Mouse (Mus musculus): ENCODE data around the gene Olfr314. TPM values are rescaled to one million over a fixed set of nuclear protein-coding genes. Genes with fewer than 3 reads are reported as not detected.
"Not testable (repeated sequence)": the region's sequence is repeated elsewhere in the genome, so short reads cannot be mapped to it uniquely, and the experiment has no call there.

Gene Olfr314
- polyA plus RNA-seq, 1 experiment from 2014 or later, result not detected

GRCm38 (mm10) chr11:58812001-58812400 is 29.2 kb downstream of the Olfr314 start:
- H3K9me3 ChIP-seq (ENCODE audit: control insufficient read depth, low read length), result no peaks in the 10 kb centered on the region
- no peaks in the 10 kb centered on the region for H3K4me1 ChIP-seq (ENCODE audit: control insufficient read depth, insufficient read depth, low read depth, low read length)
- no peak for ATAC-seq
- H3K9ac ChIP-seq (ENCODE audit: low read depth, low read length), result no peak overlapping the region
- WGBS, result 9% methylated on average over 1 of the region's 1 CpGs
- H3K27ac ChIP-seq (ENCODE audit: low read depth, low read length), result no peak overlapping the region
- no peak overlapping the region for H3K4me3 ChIP-seq (ENCODE audit: low read length)
- no peaks in the 10 kb centered on the region for H3K27me3 ChIP-seq (replicated peaks; ENCODE audit: control insufficient read depth, insufficient read depth, low read length)
- H3K4me2 ChIP-seq (ENCODE audit: low read length), result no peak overlapping the region
- H3K36me3 ChIP-seq (ENCODE audit: control insufficient read depth, insufficient read depth, low read length), result no peaks in the 10 kb centered on the region

- not testable (repeated sequence) for ATAC-seq; H3K4me3 ChIP-seq (ENCODE audit: low read length)
- 65% methylated on average over 1 of the region's 1 CpGs for WGBS
Observed at GRCm38 (mm10) chr11:58814700-58815099, 31.9 kb downstream of the Olfr314 start, which contains the start of gene Olfr313. TSS of gene Olfr313 (plus strand) at chr11:58815000.

GRCm38 (mm10) chr11:58815676-58816075 is 32.9 kb downstream of the Olfr314 start:
- no peak overlapping the region for H3K27ac ChIP-seq (ENCODE audit: low read depth, low read length)
- H3K9me3 ChIP-seq (ENCODE audit: control insufficient read depth, low read length), result no peaks in the 10 kb centered on the region
- 85% methylated on average over 1 of the region's 1 CpGs for WGBS
- H3K27me3 ChIP-seq (replicated peaks; ENCODE audit: control insufficient read depth, insufficient read depth, low read length), result no peaks in the 10 kb centered on the region
- no peaks in the 10 kb centered on the region for H3K36me3 ChIP-seq (ENCODE audit: control insufficient read depth, insufficient read depth, low read length)
- no peak overlapping the region for H3K9ac ChIP-seq (ENCODE audit: low read depth, low read length)
- ATAC-seq, result no peak
- no peak overlapping the region for H3K4me3 ChIP-seq (ENCODE audit: low read length)
- H3K4me2 ChIP-seq (ENCODE audit: low read length), result no peak overlapping the region
- H3K4me1 ChIP-seq (ENCODE audit: control insufficient read depth, insufficient read depth, low read depth, low read length), result no peaks in the 10 kb centered on the region

More at GRCm38 (mm10) chr11:58814700-58815099, 31.9 kb downstream of the Olfr314 start, which contains the start of gene Olfr313:
- H3K4me1 ChIP-seq (ENCODE audit: control insufficient read depth, insufficient read depth, low read depth, low read length); H3K27me3 ChIP-seq (replicated peaks; ENCODE audit: control insufficient read depth, insufficient read depth, low read length); H3K36me3 ChIP-seq (ENCODE audit: control insufficient read depth, insufficient read depth, low read length); H3K4me2 ChIP-seq (ENCODE audit: low read length); H3K27ac ChIP-seq (ENCODE audit: low read depth, low read length); H3K9ac ChIP-seq (ENCODE audit: low read depth, low read length); H3K9me3 ChIP-seq (ENCODE audit: control insufficient read depth, low read length): not testable (repeated sequence)

GRCm38 (mm10) chr11:58828937-58829336 is 46.2 kb downstream of the Olfr314 start, which contains the start of gene Olfr312:
TSS of gene Olfr312 (plus strand) at chr11:58829237.
- not testable (repeated sequence) for H3K4me1 ChIP-seq (ENCODE audit: control insufficient read depth, insufficient read depth, low read depth, low read length); H3K9me3 ChIP-seq (ENCODE audit: control insufficient read depth, low read length); H3K36me3 ChIP-seq (ENCODE audit: control insufficient read depth, insufficient read depth, low read length); ATAC-seq; H3K27ac ChIP-seq (ENCODE audit: low read depth, low read length); H3K4me3 ChIP-seq (ENCODE audit: low read length); H3K9ac ChIP-seq (ENCODE audit: low read depth, low read length); H3K27me3 ChIP-seq (replicated peaks; ENCODE audit: control insufficient read depth, insufficient read depth, low read length); H3K4me2 ChIP-seq (ENCODE audit: low read length)

- no peak for ATAC-seq
- H3K9me3 ChIP-seq (ENCODE audit: control insufficient read depth, low read length), result no peaks in the 10 kb centered on the region
- no peaks in the 10 kb centered on the region for H3K4me1 ChIP-seq (ENCODE audit: control insufficient read depth, insufficient read depth, low read depth, low read length)
- no peaks in the 10 kb centered on the region for H3K27me3 ChIP-seq (replicated peaks; ENCODE audit: control insufficient read depth, insufficient read depth, low read length)
- H3K27ac ChIP-seq (ENCODE audit: low read depth, low read length), result no peak overlapping the region
- no peak overlapping the region for H3K4me2 ChIP-seq (ENCODE audit: low read length)
- H3K36me3 ChIP-seq (ENCODE audit: control insufficient read depth, insufficient read depth, low read length), result no peaks in the 10 kb centered on the region
- H3K4me3 ChIP-seq (ENCODE audit: low read length), result no peak overlapping the region
- WGBS, result 83% methylated on average over 3 of the region's 3 CpGs
- no peak overlapping the region for H3K9ac ChIP-seq (ENCODE audit: low read depth, low read length)
Observed at GRCm38 (mm10) chr11:58829764-58830163, 47.0 kb downstream of the Olfr314 start.

GRCm38 (mm10) chr11:58832541-58832940 is 49.8 kb downstream of the Olfr314 start:
- H3K27me3 ChIP-seq (replicated peaks; ENCODE audit: control insufficient read depth, insufficient read depth, low read length); H3K9ac ChIP-seq (ENCODE audit: low read depth, low read length); H3K4me3 ChIP-seq (ENCODE audit: low read length); H3K4me2 ChIP-seq (ENCODE audit: low read length); H3K4me1 ChIP-seq (ENCODE audit: control insufficient read depth, insufficient read depth, low read depth, low read length); H3K36me3 ChIP-seq (ENCODE audit: control insufficient read depth, insufficient read depth, low read length); H3K27ac ChIP-seq (ENCODE audit: low read depth, low read length); ATAC-seq; H3K9me3 ChIP-seq (ENCODE audit: control insufficient read depth, low read length): not testable (repeated sequence)
- 82% methylated on average over 2 of the region's 3 CpGs for WGBS

Other genes starting within 250 kb of the Olfr314 start
- not detected in 2 replicates for gene Olfr330, start 248.1 kb upstream of the Olfr314 start, polyA plus RNA-seq (2015; fragmentation: Nextera tagmentation; extraction: Ambion mirVana)
- not detected in 2 replicates for gene Olfr329-ps, start 236.5 kb upstream of the Olfr314 start, polyA plus RNA-seq (2015; fragmentation: Nextera tagmentation; extraction: Ambion mirVana)
- gene Olfr328, start 227.3 kb upstream of the Olfr314 start, polyA plus RNA-seq (2015; fragmentation: Nextera tagmentation; extraction: Ambion mirVana), result 0.07 TPM in 1 of 2 replicates, not detected in the other
- gene Olfr224, start 212.4 kb upstream of the Olfr314 start, polyA plus RNA-seq (2015; fragmentation: Nextera tagmentation; extraction: Ambion mirVana), result 0.15 and 0.17 TPM in 2 replicates
- not detected in 2 replicates for gene Olfr325, start 205.2 kb upstream of the Olfr314 start, polyA plus RNA-seq (2015; fragmentation: Nextera tagmentation; extraction: Ambion mirVana)
- 0.08 and 0.30 TPM in 2 replicates for gene Olfr324, start 187.8 kb upstream of the Olfr314 start, polyA plus RNA-seq (2015; fragmentation: Nextera tagmentation; extraction: Ambion mirVana)
- not detected in 2 replicates for gene 2210407C18Rik, start 166.9 kb upstream of the Olfr314 start, polyA plus RNA-seq (2015; fragmentation: Nextera tagmentation; extraction: Ambion mirVana)
- gene Olfr323, start 152.5 kb upstream of the Olfr314 start, polyA plus RNA-seq (2015; fragmentation: Nextera tagmentation; extraction: Ambion mirVana), result not detected in 2 replicates
- 0.20 and 0.25 TPM in 2 replicates for gene Trim58, start 142.5 kb upstream of the Olfr314 start, polyA plus RNA-seq (2015; fragmentation: Nextera tagmentation; extraction: Ambion mirVana)
- not detected in 2 replicates for gene Olfr322, start 124.2 kb upstream of the Olfr314 start, polyA plus RNA-seq (2015; fragmentation: Nextera tagmentation; extraction: Ambion mirVana)
- gene Olfr320, start 101.9 kb upstream of the Olfr314 start, polyA plus RNA-seq (2015; fragmentation: Nextera tagmentation; extraction: Ambion mirVana), result not detected in 2 replicates
- gene Olfr319, start 83.8 kb upstream of the Olfr314 start, polyA plus RNA-seq (2015; fragmentation: Nextera tagmentation; extraction: Ambion mirVana), result not detected in 2 replicates
- not detected in 2 replicates for gene Olfr318, start 58.9 kb upstream of the Olfr314 start, polyA plus RNA-seq (2015; fragmentation: Nextera tagmentation; extraction: Ambion mirVana)
- 0.26 and 0.27 TPM in 2 replicates for gene Olfr317, start 43.7 kb upstream of the Olfr314 start, polyA plus RNA-seq (2015; fragmentation: Nextera tagmentation; extraction: Ambion mirVana)
- not detected in 2 replicates for gene Olfr316, start 30.2 kb upstream of the Olfr314 start, polyA plus RNA-seq (2015; fragmentation: Nextera tagmentation; extraction: Ambion mirVana)
- gene Olfr315, start 9.8 kb upstream of the Olfr314 start, polyA plus RNA-seq (2015; fragmentation: Nextera tagmentation; extraction: Ambion mirVana), result 0.10 TPM in 1 of 2 replicates, not detected in the other
- 10.0 and 11.0 TPM in 2 replicates for gene Fam183b, start 19.0 kb downstream of the Olfr314 start, polyA plus RNA-seq (2015; fragmentation: Nextera tagmentation; extraction: Ambion mirVana)
- gene Olfr313, start 32.0 kb downstream of the Olfr314 start, polyA plus RNA-seq (2015; fragmentation: Nextera tagmentation; extraction: Ambion mirVana), result not detected in 2 replicates
- gene Olfr312, start 46.3 kb downstream of the Olfr314 start, polyA plus RNA-seq (2015; fragmentation: Nextera tagmentation; extraction: Ambion mirVana), result not detected in 2 replicates
- not detected in 2 replicates for gene Olfr311, start 56.3 kb downstream of the Olfr314 start, polyA plus RNA-seq (2015; fragmentation: Nextera tagmentation; extraction: Ambion mirVana)
- 19.8 and 22.3 TPM in 2 replicates for gene Gm12258, start 64.2 kb downstream of the Olfr314 start, polyA plus RNA-seq (2015; fragmentation: Nextera tagmentation; extraction: Ambion mirVana)
- 10.8 and 13.8 TPM in 2 replicates for gene 2810021J22Rik, start 84.3 kb downstream of the Olfr314 start, polyA plus RNA-seq (2015; fragmentation: Nextera tagmentation; extraction: Ambion mirVana)
- gene Zfp39, start 121.3 kb downstream of the Olfr314 start, polyA plus RNA-seq (2015; fragmentation: Nextera tagmentation; extraction: Ambion mirVana), result 6.1 and 8.1 TPM in 2 replicates
- gene Btnl10, start 135.0 kb downstream of the Olfr314 start, polyA plus RNA-seq (2015; fragmentation: Nextera tagmentation; extraction: Ambion mirVana), result not detected in 2 replicates
- gene Rnf187, start 156.0 kb downstream of the Olfr314 start, polyA plus RNA-seq (2015; fragmentation: Nextera tagmentation; extraction: Ambion mirVana), result 563 and 570 TPM in 2 replicates
- gene Hist3h2ba, start 166.0 kb downstream of the Olfr314 start, polyA plus RNA-seq (2015; fragmentation: Nextera tagmentation; extraction: Ambion mirVana), result 249 and 250 TPM in 2 replicates
- 85.3 and 89.6 TPM in 2 replicates for gene Hist3h2a, start 171.7 kb downstream of the Olfr314 start, polyA plus RNA-seq (2015; fragmentation: Nextera tagmentation; extraction: Ambion mirVana)
- 1.1 and 1.8 TPM in 2 replicates for gene Trim17, start 171.7 kb downstream of the Olfr314 start, polyA plus RNA-seq (2015; fragmentation: Nextera tagmentation; extraction: Ambion mirVana)
- 20.7 and 21.4 TPM in 2 replicates for gene Trim11, start 195.1 kb downstream of the Olfr314 start, polyA plus RNA-seq (2015; fragmentation: Nextera tagmentation; extraction: Ambion mirVana)

Data from hindbrain, embryonic 16.5 days (tissue).